Mouse (Mus musculus) forebrain, embryonic 15.5 days (tissue): ENCODE measurements at regions not wholly inside any gene's neighbourhood (a gene's known extent, or its start where the extent isn't known, plus 50 kb on each side); places are given as distances from the start of the nearest gene placed in this dataset.

Experiments
- ATAC-seq: fragments of 200-750 bp; cut with Nextera tagmentation; replicated peaks from 2 replicates; pipeline ENCODE4 v1.8.0; 2017; ENCODE audit warnings: mild to moderate bottlenecking, moderate TSS enrichment, moderate library complexity
- H3K27ac ChIP-seq: fragments of 300-500 bp; sonication (generic); replicated peaks from 2 replicates; pipeline ENCODE4 v1.5.1; 2015; ENCODE audit warnings: mild to moderate bottlenecking, inconsistent platforms
- H3K27me3 ChIP-seq: fragments of 300-500 bp; sonication (generic); 2 replicates; pipeline ENCODE4 v1.6.1; 2015; ENCODE audit warnings: inconsistent platforms
- H3K36me3 ChIP-seq: fragments of 300-500 bp; sonication (generic); 2 replicates; pipeline ENCODE4 v1.6.1; 2015; ENCODE audit warnings: mild to moderate bottlenecking, inconsistent platforms
- H3K4me1 ChIP-seq: fragments of 300-500 bp; sonication (generic); 2 replicates; pipeline ENCODE4 v1.6.1; 2015; ENCODE audit warnings: inconsistent platforms
- H3K4me2 ChIP-seq: fragments of 300-500 bp; sonication (generic); replicated peaks from 2 replicates; pipeline ENCODE4 v1.6.1; 2015; ENCODE audit warnings: mild to moderate bottlenecking, inconsistent platforms
- H3K4me3 ChIP-seq: fragments of 300-500 bp; sonication (generic); 2 replicates; pipeline ENCODE4 v1.5.1; 2015; ENCODE audit warnings: mild to moderate bottlenecking, inconsistent platforms
- H3K9ac ChIP-seq: fragments of 300-500 bp; sonication (generic); replicated peaks from 2 replicates; pipeline ENCODE4 v1.6.1; 2015; ENCODE audit warnings: mild to moderate bottlenecking, inconsistent platforms
- H3K9me3 ChIP-seq: fragments of 300-500 bp; sonication (generic); 2 replicates; pipeline ENCODE4 v1.6.1; 2016; ENCODE audit warnings: inconsistent platforms
- WGBS: fragments of 180-500 bp; shearing (Covaris S2); methylation state at CpG from one replicate; pipeline ENCODE4 v1.1.7; 2015; ENCODE audit warnings: mixed read lengths; 5-methylcytosine and 5-hydroxymethylcytosine counted together

DNA sequence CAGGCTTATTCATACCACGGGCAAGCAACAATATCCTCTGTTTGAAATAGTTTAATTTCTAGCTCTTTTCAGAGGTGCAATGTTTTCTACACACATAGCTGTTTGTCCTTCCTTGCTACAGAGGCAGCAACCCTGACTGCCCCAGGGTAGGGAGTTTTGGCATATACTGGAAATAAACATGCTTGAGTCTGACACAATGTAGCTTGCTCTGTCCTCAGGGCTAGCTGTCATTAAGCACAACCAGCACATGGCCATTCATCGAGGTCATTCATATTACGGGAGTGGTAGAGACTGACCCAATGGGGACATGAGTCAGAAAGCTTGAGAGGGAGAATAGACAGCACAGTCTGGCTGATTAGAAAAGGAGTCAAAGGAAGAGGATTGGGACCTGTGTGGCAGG is 677.8 kb downstream of the Zfp619 start:
- no peak for ATAC-seq
- Histone ChIP-seq H3K9ac (no peak overlapping the region), H3K4me1 (no peaks in the 10 kb centered on the region), H3K27ac (no peak overlapping the region), H3K4me2 (no peak overlapping the region), H3K9me3 (no peaks in the 10 kb centered on the region), H3K27me3 (no peaks in the 10 kb centered on the region), H3K4me3 (no peak overlapping the region), H3K36me3 (no peaks in the 10 kb centered on the region)
- whole genome bisulfite sequencing: 84% methylated on average over 3 of the region's 3 CpGs

DNA sequence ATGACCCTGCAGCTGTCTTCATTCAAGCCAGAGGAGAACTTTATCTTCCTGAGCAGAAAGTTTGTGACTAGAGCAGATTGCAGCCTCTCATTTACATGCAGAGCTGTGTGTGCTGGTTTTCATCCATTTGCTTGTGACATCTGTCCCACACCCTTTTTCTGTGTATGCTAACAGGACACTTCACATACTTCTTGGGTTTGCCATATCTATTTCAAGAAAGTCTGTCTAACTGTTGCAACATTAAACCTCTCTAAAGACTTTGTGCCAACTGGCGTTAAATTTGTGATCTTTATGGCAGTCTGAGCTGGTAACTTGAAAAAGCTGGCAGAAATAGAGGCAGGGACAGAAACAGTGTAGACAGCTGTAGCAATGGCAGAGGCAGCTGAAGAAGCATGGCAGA is 685.0 kb downstream of the Zfp619 start:
- ATAC-seq: no peak
- 90% methylated on average over 1 of the region's 1 CpGs for WGBS
- Histone ChIP-seq H3K4me3 (no peak overlapping the region), H3K27ac (no peak overlapping the region), H3K4me1 (no peaks in the 10 kb centered on the region), H3K36me3 (no peaks in the 10 kb centered on the region), H3K4me2 (no peak overlapping the region), H3K27me3 (no peaks in the 10 kb centered on the region), H3K9ac (no peak overlapping the region), H3K9me3 (no peaks in the 10 kb centered on the region)

DNA sequence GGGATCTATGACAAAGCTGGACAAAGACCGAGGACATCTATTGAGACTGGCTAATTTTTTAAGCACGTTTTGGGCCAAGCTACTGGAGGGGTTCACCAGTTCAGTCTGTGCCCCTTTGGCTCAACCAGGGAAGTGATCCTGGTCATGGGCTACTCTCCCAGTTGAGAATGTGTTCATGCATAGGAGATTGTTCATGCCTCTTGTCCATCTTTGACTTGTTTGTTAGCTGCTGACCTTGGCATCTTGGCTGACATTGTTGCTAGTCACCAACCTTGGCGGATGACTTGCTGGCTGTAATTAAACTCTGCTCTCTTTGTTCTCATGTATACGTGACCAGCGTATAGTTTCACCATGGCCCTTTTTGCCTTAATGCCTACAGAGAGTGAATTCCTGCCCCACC is 686.2 kb upstream of the Vstm2b start:
- no peak overlapping the region for H3K4me3 ChIP-seq
- no peak overlapping the region for H3K9ac ChIP-seq
- H3K36me3 ChIP-seq: no peaks in the 10 kb centered on the region
- 81% methylated on average over 5 of the region's 5 CpGs for WGBS
- no peak overlapping the region for H3K4me2 ChIP-seq
- no peak for ATAC-seq
- no peaks in the 10 kb centered on the region for H3K4me1 ChIP-seq
- no peaks in the 10 kb centered on the region for H3K27me3 ChIP-seq
- no peaks in the 10 kb centered on the region for H3K9me3 ChIP-seq
- no peak overlapping the region for H3K27ac ChIP-seq

DNA sequence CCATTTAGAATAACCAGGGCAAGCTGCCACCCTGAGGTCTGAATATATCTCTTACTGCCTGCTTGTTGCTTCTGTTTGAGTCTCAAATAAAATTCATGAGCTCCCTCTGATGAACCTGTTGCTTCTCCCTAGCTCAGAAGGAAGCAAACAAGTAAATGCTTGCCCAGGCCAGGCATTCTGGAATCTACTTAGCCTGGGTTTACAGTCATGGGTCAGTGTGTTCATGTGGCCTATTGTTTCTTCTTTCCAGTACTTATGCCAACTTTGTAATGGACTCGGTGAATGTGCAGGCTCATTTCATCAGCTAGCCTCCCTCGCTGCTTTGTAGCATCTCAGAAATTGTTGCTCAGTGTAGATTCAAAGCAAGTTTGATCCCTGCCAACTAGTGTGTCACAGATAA is 685.6 kb upstream of the Vstm2b start:
- H3K36me3 ChIP-seq: no peaks in the 10 kb centered on the region
- no peaks in the 10 kb centered on the region for H3K4me1 ChIP-seq
- no peak overlapping the region for H3K4me2 ChIP-seq
- WGBS: 79% methylated on average over 2 of the region's 2 CpGs
- no peak overlapping the region for H3K4me3 ChIP-seq
- no peak for ATAC-seq
- no peaks in the 10 kb centered on the region for H3K27me3 ChIP-seq
- H3K9me3 ChIP-seq: no peaks in the 10 kb centered on the region
- H3K27ac ChIP-seq: no peak overlapping the region
- H3K9ac ChIP-seq: no peak overlapping the region

DNA sequence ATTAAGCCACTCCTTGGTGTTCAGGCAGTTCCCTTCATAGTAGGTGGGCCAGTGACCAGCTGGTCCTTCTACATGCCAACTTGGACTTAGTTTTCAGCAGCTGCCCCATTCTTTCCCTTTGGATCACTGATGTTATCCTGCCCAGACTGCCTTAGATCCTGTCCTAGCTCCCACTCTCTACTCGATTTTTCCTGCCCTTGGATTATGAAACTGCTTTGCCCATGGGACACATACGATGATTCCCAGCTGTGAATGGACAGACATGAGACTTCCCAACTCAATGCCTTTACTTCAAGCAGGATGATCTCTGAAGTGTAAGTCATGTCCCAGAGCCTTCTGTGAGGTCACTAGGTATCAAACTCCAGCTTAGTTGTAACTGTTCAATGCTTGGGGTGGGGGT is 684.5 kb upstream of the Vstm2b start:
- H3K9ac ChIP-seq: no peak overlapping the region
- H3K27ac ChIP-seq: no peak overlapping the region
- no peaks in the 10 kb centered on the region for H3K36me3 ChIP-seq
- no peaks in the 10 kb centered on the region for H3K9me3 ChIP-seq
- H3K4me1 ChIP-seq: no peaks in the 10 kb centered on the region
- no peaks in the 10 kb centered on the region for H3K27me3 ChIP-seq
- WGBS: 76% methylated on average over 2 of the region's 2 CpGs
- H3K4me3 ChIP-seq: no peak overlapping the region
- no peak overlapping the region for H3K4me2 ChIP-seq
- no peak for ATAC-seq

- no peaks in the 10 kb centered on the region for H3K4me1 ChIP-seq
- no peak overlapping the region for H3K4me3 ChIP-seq
- no peaks in the 10 kb centered on the region for H3K36me3 ChIP-seq
- no peak overlapping the region for H3K9ac ChIP-seq
- ATAC-seq: no peak
- 51% methylated on average over 4 of the region's 4 CpGs for WGBS
- no peaks in the 10 kb centered on the region for H3K9me3 ChIP-seq
- no peak overlapping the region for H3K27ac ChIP-seq
- H3K27me3 ChIP-seq: no peaks in the 10 kb centered on the region
- no peak overlapping the region for H3K4me2 ChIP-seq
These were observed 683.7 kb upstream of the Vstm2b start for GRCm38 (mm10) chr7:40214395-40214794.

- no peak for ATAC-seq
- H3K27ac ChIP-seq: no peak overlapping the region
- no peaks in the 10 kb centered on the region for H3K9me3 ChIP-seq
- 82% methylated on average over 2 of the region's 2 CpGs for WGBS
- H3K9ac ChIP-seq: no peak overlapping the region
- H3K27me3 ChIP-seq: no peaks in the 10 kb centered on the region
- no peaks in the 10 kb centered on the region for H3K36me3 ChIP-seq
- H3K4me1 ChIP-seq: no peaks in the 10 kb centered on the region
- no peak overlapping the region for H3K4me3 ChIP-seq
- no peak overlapping the region for H3K4me2 ChIP-seq
These were observed 682.9 kb upstream of the Vstm2b start for GRCm38 (mm10) chr7:40215271-40215670.

DNA sequence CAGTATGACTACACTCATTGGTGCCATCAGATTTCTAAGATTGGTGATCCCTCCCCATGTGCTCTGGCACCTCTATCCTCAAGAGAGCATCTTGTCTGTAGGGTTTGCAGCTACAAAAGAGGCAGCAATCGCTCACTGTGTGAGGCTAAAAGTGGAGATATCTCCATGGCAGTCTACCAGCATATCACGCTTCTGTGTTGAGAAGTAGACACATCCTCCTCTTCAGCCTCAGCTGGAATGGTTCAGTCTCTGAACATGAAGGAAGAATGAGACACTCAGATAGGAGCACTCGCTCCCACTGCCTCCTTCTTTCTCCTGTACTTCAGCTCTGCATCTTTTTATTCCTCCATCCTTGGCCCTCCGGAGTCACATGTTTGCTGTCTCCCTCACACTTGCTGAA is 677.6 kb upstream of the Vstm2b start:
- 84% methylated on average over 4 of the region's 4 CpGs for WGBS
- no peaks in the 10 kb centered on the region for H3K4me1 ChIP-seq
- H3K4me2 ChIP-seq: no peak overlapping the region
- no peaks in the 10 kb centered on the region for H3K27me3 ChIP-seq
- no peaks in the 10 kb centered on the region for H3K9me3 ChIP-seq
- no peak for ATAC-seq
- H3K36me3 ChIP-seq: no peaks in the 10 kb centered on the region
- H3K4me3 ChIP-seq: no peak overlapping the region
- no peak overlapping the region for H3K9ac ChIP-seq
- no peak overlapping the region for H3K27ac ChIP-seq

DNA sequence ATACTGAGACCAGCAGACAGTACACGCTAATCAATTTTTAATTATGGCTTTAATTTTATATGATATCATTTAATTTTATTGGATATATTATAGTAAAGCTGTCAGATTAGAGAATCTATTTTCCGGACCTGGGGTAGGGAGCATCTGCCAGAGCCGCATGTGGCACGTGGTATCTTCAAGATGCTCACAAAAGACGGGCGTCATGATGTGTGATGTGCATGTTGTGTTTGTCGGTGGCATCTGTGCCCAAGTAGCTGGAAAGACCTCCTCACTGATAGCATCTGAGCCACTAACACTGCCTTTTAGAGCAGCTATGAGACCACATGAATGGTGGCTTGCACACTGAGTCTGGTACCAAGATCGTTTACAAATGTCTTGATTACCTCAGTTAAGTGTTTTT is 652.9 kb upstream of the Vstm2b start:
- WGBS: 86% methylated on average over 8 of the region's 8 CpGs
- Histone ChIP-seq H3K27me3 (no peaks in the 10 kb centered on the region), H3K27ac (no peak overlapping the region), H3K9me3 (no peaks in the 10 kb centered on the region), H3K36me3 (no peaks in the 10 kb centered on the region), H3K4me1 (no peaks in the 10 kb centered on the region), H3K4me2 (no peak overlapping the region), H3K9ac (no peak overlapping the region), H3K4me3 (no peak overlapping the region)
- ATAC-seq: no peak

DNA sequence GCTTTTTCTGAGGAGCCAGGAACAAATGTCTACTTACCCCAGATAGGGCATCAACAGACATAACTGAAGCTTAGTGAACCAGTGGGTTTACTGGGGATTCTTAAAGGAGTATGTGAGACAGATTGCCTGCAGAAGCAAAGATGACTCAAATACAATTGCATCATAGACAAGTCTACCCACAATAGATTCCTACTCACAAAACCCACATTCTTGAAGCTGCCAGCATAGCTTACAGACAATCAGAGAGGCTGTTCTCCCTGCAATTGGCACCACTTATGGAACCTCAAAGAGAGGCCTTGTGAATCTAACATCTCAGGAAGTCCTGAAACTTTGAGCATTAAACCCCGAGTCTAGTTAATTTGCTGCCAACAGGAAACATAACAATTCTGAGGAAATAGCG is 649.6 kb upstream of the Vstm2b start:
- H3K4me2 ChIP-seq: no peak overlapping the region
- H3K9me3 ChIP-seq: no peaks in the 10 kb centered on the region
- H3K4me3 ChIP-seq: no peak overlapping the region
- H3K36me3 ChIP-seq: no peaks in the 10 kb centered on the region
- no peak overlapping the region for H3K27ac ChIP-seq
- ATAC-seq: no peak
- no peak overlapping the region for H3K9ac ChIP-seq
- no peaks in the 10 kb centered on the region for H3K4me1 ChIP-seq
- no peaks in the 10 kb centered on the region for H3K27me3 ChIP-seq
- WGBS: 90% methylated on average over 2 of the region's 2 CpGs

DNA sequence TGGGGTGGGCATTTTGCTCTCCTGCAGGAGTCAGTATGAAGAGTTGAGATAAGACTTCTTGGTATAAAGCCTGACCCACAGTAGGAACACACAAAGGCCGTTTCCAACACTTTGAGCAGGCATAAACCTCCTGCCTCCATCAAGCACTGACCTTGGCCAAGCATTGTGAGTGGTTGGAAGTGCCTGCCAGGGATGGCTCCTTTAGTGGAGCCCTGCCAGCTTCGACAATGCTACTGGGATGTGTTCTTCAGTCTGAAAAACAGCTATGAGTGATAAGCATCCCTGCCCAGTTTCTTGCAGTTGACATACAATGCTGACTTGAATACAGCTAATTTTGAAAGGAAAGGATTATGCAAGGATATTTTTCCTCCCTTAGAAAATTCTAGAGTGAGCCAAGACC is 644.6 kb upstream of the Vstm2b start:
- Histone ChIP-seq H3K4me1 (no peaks in the 10 kb centered on the region), H3K36me3 (no peaks in the 10 kb centered on the region), H3K27ac (no peak overlapping the region), H3K4me2 (no peak overlapping the region), H3K27me3 (no peaks in the 10 kb centered on the region), H3K9ac (no peak overlapping the region), H3K4me3 (no peak overlapping the region), H3K9me3 (no peaks in the 10 kb centered on the region)
- ATAC-seq: no peak
- WGBS: 65% methylated on average over 2 of the region's 2 CpGs

- Histone ChIP-seq H3K27me3 (no peaks in the 10 kb centered on the region), H3K27ac (no peak overlapping the region), H3K4me3 (no peak overlapping the region), H3K36me3 (no peaks in the 10 kb centered on the region), H3K9ac (no peak overlapping the region), H3K4me2 (no peak overlapping the region), H3K9me3 (no peaks in the 10 kb centered on the region), H3K4me1 (no peaks in the 10 kb centered on the region)
- 55% methylated on average over 1 of the region's 1 CpGs for WGBS
- ATAC-seq: no peak
These were observed 640.3 kb upstream of the Vstm2b start for GRCm38 (mm10) chr7:40257733-40258376.

DNA sequence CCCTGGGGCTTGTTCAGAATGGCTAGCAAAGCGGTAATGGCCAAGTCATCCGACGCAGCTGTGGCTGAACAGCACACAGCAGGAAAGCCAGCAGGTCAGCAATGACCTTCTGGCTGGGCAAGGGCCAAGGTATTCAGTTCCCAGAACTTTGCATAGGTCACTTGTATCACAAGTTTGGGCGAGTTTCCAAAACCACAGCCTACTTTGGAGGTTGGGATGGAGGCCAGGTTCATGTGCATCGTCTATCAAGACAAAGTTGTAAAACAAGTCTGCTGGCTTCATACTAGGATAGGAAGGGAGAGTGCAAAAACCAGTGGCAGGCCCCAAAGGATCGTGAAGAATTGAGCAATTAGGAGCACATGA is 639.8 kb upstream of the Vstm2b start:
- no peaks in the 10 kb centered on the region for H3K9me3 ChIP-seq
- no peaks in the 10 kb centered on the region for H3K27me3 ChIP-seq
- no peak for ATAC-seq
- 55% methylated on average over 6 of the region's 6 CpGs for WGBS
- H3K4me1 ChIP-seq: no peaks in the 10 kb centered on the region
- H3K4me3 ChIP-seq: no peak overlapping the region
- no peak overlapping the region for H3K4me2 ChIP-seq
- H3K27ac ChIP-seq: no peak overlapping the region
- no peak overlapping the region for H3K9ac ChIP-seq
- H3K36me3 ChIP-seq: no peaks in the 10 kb centered on the region
